Mouse (Mus musculus) embryo, embryonic 10 days (tissue): Measurements from ENCODE around the gene Oas1d.
A peak's percentile ranks its signal among the peaks of the same experiment; 100 is the strongest.
"Not testable (repeated sequence)": the region's sequence is repeated elsewhere in the genome, so short reads cannot be mapped to it uniquely, and the experiment has no call there.

Source experiments
- DNase-seq: peaks from one replicate; pipeline ENCODE4 v3.0.0-alpha.2; 2015; ENCODE audit warnings: low spot score

The Oas1d gene

GRCm38 (mm10) chr5:120902056-120902455, 12.3 kb upstream of the Oas1d start:
- DNase-seq, result no peak

GRCm38 (mm10) chr5:120906791-120907733, 7.3 kb upstream of the Oas1d start, which contains the start of gene Oas1a:
TSS of gene Oas1a (minus strand) at chr5:120907521.
- DNase-seq, result peak; percentile 42

- no peak for DNase-seq
Measured at GRCm38 (mm10) chr5:120908196-120908920, 6.0 kb upstream of the Oas1d start.

GRCm38 (mm10) chr5:120919156-120919935, 5.0 kb downstream of the Oas1d start:
- not testable (repeated sequence) for DNase-seq

- DNase-seq, result no peak
Measured at GRCm38 (mm10) chr5:120920296-120920695, 6.0 kb downstream of the Oas1d start.

GRCm38 (mm10) chr5:120923969-120924368, 9.6 kb downstream of the Oas1d start:
- no peak for DNase-seq

- DNase-seq, result not testable (repeated sequence)
Measured at GRCm38 (mm10) chr5:120924520-120924919, 10.2 kb downstream of the Oas1d start.

- DNase-seq, result not testable (repeated sequence)
Measured at GRCm38 (mm10) chr5:120926311-120926710, 12.0 kb downstream of the Oas1d start.

- DNase-seq, result peak; percentile 34
Measured at GRCm38 (mm10) chr5:120927036-120927435, 12.7 kb downstream of the Oas1d start.

GRCm38 (mm10) chr5:120933966-120934365, 19.6 kb downstream of the Oas1d start:
- DNase-seq, result no peak

- no peak for DNase-seq
Measured at GRCm38 (mm10) chr5:120937841-120938240, 23.5 kb downstream of the Oas1d start.

GRCm38 (mm10) chr5:120938586-120938985, 24.2 kb downstream of the Oas1d start:
- no peak for DNase-seq

GRCm38 (mm10) chr5:120942076-120942475, 27.7 kb downstream of the Oas1d start:
- no peak for DNase-seq

- no peak for DNase-seq
Measured at GRCm38 (mm10) chr5:120952242-120952770, 38.0 kb downstream of the Oas1d start.

- peak; percentile 67 for DNase-seq
Measured at GRCm38 (mm10) chr5:120953974-120954373, 39.6 kb downstream of the Oas1d start.

GRCm38 (mm10) chr5:120961004-120961403, 46.7 kb downstream of the Oas1d start:
- DNase-seq, result peak; percentile 37

- DNase-seq, result no peak
Measured at GRCm38 (mm10) chr5:120966156-120966555, 51.8 kb downstream of the Oas1d start.

- no peak for DNase-seq
Measured at GRCm38 (mm10) chr5:120966894-120967293, 52.6 kb downstream of the Oas1d start.

- no peak for DNase-seq
Measured at GRCm38 (mm10) chr5:120967355-120968133, 53.2 kb downstream of the Oas1d start.

GRCm38 (mm10) chr5:120968134-120968532, 53.8 kb downstream of the Oas1d start:
- no peak for DNase-seq

- DNase-seq, result no peak
Measured at GRCm38 (mm10) chr5:120968799-120969198, 54.5 kb downstream of the Oas1d start.
